Mouse (Mus musculus) MEL-GATA-1-ER (cell line): ENCODE data around the gene Stat5b.
"Not testable (repeated sequence)": the region's sequence is repeated elsewhere in the genome, so short reads cannot be mapped to it uniquely, and the experiment has no call there.

ENCODE experiments used
- DNase-seq: peaks from one replicate; pipeline ENCODE4 v3.0.0-alpha.2; 2012; ENCODE audit warnings: low read depth; ENCODE audit errors: extremely low read depth

Stat5b gene

DNA sequence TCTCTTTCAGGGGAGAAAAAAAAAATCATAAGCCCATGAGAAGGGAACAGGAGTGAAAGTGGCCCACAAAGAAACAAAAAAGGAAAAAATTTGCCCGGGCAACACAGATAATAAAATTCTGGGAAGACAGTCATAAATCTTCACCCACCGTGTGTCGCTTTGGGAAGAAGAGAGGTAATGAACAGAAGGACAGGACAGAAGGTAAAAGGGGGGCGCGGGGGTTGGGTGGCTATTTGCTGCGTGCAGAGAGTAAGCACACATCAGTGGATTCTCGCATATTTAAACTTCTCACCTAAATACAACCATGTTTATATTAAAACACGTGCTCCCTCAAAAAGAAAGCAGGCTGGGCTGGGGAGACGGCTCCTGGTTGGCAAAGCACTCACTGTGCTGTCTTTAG is 33.2 kb downstream of the Stat5b start:
- no peak for DNase-seq

DNA sequence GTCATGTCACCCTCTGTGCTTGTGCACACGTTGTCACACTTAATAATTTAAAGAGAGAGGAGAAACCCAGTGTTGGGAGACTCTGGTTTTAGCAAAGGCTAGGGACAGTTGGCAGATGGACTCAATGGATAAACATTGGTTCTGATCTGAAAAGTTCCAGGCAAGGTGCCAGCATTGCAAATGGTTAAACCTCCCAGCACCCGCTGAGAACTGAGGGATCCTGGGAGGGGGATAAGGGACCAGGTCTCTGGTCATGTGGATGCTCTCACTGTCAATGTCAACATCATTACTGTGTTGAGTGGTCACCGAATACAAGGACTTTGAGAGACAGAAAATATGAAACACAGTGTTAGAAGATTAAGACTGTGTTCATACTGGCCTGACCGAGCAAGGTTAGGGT is 33.7 kb downstream of the Stat5b start:
- no peak for DNase-seq

DNA sequence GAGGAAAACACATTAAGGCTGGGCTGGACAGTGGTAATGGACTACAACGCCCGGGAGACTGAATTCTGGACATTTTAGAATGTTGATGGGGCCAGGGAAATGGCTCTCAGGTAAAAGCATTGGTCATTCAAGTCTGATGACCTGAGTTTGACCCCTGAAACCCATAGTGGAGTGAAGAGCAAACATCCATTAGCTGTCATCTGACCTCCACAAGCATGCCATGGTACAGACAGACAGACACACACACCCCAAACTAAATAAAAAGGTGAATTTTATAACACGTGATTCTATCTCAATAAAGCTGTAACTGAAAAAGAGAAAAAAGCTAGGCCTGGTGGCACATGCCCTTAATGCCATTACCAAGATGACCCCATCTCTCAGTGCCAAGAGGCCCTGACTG is 34.2 kb downstream of the Stat5b start:
- DNase-seq: no peak

DNA sequence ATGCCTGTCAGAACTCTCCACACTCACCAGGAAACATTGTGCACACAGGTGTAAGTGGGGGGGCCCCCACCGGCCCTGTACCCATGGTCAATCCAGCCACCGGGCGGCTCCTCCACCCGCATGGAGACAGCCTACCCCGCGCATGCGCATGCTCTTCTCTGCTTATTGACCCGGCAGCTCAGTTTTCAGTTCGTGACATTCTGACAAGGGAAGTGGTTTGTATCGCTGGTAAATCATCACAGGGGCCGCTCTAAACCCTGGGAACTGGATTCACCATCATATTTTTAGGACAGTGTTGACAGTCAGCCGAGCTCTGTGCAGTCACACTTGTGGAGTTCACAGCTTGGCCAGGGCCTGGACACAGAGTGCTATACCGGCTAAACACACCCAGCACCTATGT is 36.0 kb downstream of the Stat5b start:
- no peak for DNase-seq

DNA sequence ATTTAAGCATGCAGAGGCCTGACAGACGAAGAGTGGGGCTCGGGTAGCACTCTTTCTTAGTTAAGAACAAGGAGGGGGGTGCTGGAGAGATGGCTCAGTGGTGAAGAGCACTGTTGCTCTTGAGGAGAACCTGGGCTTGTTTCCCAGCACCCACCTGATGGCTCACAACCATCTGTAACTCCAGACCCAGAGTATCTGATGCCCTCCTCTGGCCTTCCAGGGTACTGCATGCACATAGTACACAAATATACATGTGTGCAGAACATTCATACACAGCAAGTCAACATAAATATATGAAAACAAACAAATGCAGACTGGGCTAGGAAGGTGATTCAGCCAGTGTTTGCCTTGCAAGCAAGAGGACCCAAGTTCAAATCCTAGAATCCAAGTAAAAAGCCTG is 39.4 kb downstream of the Stat5b start:
- DNase-seq: no peak

DNA sequence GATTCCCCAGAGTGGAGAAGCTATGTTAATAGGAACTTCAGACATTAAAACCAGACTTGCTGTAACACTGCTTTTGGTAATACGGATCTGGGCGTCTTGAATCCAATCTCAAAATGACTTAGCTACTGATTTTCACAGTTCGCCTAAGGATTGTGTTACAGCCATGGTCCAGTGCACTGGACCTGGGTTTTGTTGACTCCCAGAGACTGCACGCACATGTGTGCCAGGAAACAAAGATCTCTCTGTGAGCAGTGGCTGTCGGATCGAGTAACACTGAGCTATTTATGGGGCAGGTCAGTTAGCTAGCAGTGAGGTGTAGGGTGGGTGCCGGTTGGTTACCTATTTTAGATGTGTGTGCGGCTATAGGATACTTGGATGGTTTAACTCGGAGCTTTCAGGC is 40.0 kb downstream of the Stat5b start:
- no peak for DNase-seq

DNA sequence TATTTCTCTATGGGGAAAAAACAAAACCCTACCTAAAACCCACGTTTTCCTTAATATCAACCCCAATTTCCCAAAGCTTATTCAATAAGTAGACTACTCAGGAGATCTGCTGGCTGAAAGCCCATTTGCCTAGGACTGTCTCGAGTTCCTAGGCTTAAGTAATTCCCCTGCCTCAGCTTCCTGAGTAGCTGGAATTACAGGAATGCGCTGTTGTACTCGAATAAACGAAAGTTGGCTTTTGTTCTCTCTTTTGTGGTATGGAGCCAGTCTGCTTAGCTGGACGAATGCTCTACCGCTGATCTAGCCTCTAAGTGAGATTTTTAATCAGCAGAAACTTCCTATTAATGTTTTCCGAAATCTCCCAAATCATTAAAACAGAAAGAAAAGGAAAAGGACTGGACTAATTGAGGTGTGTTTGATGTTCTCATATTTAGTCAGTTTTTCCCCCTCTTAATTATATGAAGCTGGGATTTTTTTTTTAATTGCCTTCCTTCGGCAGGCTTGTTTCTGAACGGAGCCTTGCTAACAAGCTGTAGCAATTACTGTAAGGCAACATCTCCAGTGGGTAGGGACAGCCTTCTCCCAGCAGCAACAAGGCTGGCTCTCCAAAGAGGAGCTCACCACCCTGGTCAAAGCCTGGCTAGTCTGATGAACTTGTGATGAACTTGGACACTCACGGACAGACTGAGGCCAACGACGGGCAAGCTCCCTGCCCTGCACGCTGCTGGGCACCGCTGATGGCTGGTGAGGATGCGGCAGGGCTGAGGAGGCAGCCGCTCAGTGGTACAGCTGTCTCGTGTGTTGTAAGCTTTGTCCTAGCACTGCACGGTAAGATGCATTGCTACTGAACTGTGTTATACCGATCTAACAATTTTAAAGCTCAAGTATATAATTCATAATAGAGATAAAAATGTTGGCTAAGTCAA is 43.9 kb downstream of the Stat5b start:
- no peak for DNase-seq

DNA sequence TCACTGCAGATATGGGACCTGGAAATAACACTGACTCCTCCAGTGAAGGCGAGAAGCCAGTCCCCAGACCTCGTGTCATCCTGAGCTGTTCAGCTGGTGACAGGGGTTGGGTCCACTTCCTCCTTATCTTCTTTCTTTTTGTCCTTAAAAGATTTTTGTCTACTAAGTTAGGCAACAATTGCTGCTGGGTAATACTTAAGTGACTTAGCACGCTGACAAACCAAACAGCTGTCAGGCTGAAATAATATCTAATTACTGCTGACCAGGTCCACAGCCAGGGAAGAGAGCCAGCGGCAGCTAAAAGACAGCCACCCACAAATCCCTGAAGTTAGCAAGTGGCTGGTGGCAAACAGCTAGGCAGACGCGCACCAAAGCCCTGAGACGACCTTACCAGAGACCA is 45.0 kb downstream of the Stat5b start:
- DNase-seq: no peak

DNA sequence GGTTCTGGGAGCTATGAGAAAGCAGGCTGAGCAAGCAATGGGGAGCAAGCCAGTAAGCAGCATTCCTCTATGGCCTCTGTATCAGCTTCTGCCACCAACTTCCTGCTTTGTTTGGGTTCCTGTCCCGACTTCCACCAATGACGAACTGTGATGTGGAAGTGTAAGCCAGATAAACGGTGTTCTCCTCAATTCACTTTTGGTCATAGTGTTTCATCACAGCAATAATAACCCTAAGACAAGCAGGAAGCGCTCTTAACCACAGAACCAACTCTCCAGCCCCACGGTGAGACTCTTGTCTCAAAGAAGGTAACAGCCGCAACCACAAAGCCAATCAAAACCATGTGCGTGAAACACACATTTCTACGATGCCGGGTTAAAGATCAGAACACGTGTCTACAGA is 46.1 kb downstream of the Stat5b start:
- DNase-seq: no peak

DNA sequence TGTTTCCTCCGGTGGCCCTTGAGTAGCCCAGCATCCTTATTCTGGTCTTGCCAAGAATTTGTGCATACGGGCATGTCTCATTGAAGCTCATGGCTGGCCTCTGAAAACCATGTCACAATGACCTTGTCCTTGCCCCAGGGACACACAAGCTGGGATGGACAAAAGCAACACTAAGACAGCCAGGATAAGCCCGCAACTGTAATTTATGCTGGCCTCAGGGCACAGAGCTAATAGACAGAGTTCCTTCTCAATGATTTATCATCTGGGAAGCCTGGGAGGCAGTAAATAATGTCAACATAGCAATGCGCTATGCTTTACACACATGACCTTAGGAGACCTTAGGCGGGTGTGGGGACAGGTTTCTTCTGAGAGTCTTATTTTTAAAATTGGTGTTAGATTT is 51.1 kb downstream of the Stat5b start:
- no peak for DNase-seq

DNA sequence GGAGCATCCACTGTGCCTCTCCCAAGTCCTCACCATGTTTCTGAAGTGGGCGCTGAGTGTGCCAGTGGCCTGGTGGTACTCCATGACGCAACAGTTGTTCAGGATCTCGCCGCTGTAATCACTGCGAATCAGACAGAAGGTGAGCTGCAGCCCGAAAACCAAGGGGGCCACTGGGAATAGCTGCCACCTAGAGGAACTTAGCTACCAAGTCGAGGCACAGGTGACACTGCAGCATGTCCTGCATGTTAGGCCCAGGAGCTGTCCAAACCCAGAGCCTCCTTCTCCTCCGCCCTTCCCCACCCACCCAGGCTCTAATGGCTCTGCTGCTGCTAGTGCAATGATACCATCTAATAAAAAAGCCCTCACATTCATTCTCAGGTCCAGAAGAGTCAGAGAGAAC is 53.9 kb downstream of the Stat5b start:
- no peak for DNase-seq

DNA sequence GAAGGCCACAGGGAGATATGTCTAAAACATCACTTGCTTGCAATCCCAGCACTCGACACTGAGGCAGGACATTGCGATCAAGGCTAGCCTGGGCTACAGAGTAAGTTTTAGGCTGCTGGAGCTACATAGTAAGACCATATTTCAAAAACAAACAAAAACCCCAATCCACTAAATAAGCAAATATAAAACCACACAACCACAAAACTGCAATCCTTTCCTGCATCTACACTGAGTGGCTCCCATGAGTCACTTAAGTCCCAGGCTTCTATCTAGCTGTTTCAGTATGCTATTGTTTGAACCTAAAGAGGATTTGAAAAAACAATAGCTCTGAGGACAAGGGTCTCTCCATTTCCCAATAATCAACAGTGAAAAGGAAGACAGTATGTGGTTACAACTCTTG is 55.1 kb downstream of the Stat5b start:
- no peak for DNase-seq

DNA sequence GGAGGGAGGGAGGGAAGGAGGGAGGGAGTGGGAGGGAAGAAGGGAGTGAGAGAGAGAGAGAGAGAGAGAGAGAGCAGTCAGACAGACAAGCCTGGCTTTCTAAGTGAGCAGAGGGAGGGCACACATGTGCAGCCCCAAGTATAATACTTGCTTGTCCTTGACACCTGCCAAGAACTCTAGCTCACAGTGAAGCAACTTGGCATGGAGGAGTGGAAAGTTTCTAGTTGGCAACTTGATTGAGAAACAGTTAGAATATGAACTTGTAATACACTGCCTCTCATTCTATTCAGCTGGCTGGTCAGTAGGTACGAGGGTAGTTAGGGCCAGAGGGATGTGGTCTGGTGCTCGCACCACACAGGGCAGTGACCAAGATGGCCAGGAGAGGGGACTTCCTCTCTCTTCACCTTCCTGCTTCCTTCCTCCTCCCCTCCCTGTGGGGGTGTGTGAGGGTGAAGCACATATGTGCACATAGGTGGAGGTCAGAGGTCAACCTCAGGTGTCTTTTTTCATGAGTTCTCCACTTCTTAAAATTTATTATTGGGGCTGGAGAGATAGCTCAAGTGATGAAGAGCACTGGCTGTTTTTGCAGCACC is 59.0 kb downstream of the Stat5b start:
- DNase-seq: no peak

DNA sequence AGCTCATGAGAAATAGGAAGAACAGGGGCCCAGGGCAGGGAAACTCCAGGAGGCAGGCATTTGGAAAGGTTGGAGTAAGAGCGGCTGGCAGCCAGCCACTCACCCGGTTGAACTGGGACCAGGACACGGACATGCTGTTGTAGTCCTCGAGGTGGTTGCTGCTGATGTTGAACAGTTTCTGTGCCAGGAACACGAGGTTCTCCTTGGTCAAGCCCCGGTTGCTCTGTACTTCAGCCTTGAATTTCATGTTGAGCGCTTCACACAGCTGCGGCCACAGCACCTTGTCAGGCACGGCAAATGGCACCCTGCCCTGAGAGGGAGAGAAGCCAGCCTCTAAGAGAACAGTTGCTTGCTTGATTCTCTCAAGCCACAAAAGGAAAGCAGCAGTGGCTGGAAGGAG is 59.9 kb downstream of the Stat5b start:
- not testable (repeated sequence) for DNase-seq

DNA sequence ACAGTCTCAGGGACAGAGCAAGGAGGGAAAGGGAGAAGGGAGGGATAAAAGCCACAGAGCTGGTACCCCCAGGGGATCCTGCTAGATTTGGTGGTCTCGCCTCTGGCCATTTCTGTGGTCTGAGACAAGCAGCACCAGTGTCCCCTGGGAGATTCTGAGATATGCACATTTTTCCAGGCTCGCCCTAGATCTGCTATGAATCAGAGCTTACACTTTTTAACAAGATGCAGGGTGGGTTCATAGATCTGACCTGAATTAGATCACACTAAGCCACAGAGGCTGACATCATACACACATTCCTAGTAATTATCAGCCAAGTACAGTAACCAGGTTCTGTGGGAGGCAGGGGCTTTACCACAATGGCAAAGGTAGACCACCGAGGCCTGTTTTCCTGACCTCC is 60.8 kb downstream of the Stat5b start:
- no peak for DNase-seq

DNA sequence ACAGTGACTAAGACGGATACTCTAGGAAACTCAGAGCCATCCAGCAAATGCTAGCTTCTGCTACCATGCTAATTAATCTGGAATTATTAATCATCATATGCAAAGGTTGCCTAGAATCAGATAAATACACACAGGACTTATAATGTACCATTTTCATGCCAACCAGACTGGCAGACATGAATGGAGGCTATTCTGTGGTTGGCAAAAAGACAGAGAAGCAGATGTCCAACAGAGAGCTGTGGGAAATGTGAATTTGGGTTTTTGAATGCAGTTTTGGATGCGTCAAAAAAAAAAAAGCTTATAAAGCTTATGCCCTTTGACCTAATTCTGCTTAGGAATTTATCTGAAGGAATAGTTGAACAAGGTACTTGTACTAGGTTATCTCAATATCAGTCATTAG is 64.8 kb downstream of the Stat5b start:
- DNase-seq: no peak

DNA sequence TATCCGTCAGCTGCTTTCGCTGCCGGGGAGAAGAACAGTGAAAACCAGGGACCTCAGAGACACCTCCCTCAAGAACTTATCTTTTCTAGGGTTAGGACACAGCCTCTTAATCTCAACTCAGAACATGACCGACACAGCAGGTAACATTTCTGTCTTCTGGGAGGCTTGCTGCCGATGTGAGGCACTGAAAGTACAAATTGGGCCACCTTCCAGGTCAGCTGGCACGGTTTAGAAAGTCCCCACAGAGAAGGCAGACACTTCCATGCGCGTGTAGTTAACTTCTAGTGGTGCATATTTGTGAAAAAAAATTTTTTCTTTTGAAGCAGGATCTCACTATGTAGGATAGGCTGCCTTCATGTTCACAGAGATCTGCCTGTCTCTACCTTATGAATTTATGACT is 66.2 kb downstream of the Stat5b start:
- no peak for DNase-seq

DNA sequence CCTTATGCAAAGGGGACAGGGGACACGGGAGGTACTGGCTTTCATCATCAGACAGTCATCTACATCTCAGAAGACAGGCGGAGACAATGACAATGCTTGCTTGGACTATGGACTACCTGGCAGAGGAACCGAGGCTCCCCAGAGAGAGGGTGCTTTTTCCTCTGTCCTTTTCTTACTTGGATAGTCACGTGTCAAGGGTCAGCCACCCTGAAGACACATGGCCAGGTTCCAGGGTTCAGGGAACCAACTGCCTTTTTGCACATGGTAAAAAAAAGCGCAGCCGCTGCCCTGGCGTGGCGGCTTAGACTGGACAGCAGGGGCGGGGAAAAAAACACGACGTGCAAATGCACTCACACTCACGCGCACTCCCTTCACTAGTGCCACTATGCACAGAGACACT is 68.0 kb downstream of the Stat5b start:
- DNase-seq: no peak

DNA sequence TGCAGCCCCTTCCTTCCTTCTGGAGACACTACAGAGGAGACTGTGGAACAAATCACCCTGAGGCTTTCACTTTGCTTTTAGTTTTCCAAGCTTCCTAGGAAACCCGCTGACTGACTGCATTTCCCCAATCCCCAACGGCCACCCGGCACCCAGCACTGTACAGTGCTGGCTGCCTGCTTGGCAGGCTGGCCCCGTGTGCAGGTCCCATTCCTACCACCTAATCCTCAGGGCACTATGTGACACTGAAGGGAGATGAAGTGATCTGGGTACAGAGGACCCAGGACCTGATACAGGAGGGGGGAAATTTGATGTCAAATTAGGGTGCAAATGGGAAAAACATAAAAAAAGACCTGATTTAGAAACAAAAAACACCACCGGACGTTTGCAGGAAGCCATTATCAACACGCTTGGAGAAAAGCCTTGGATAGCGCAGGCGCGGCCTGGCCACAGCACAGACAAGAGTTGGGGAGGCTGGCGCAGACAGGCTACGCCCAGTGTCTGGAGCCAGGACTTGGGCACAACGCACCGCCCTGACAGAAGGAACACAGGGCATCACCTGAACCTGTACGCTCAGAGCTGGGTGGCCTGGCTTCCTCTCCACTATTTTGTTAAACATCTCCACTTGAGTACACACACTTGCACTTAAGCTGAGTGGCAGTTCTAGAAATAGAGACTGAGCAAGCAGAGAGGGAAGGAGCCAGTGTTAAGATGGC is 68.6 kb downstream of the Stat5b start:
- DNase-seq: no peak

DNA sequence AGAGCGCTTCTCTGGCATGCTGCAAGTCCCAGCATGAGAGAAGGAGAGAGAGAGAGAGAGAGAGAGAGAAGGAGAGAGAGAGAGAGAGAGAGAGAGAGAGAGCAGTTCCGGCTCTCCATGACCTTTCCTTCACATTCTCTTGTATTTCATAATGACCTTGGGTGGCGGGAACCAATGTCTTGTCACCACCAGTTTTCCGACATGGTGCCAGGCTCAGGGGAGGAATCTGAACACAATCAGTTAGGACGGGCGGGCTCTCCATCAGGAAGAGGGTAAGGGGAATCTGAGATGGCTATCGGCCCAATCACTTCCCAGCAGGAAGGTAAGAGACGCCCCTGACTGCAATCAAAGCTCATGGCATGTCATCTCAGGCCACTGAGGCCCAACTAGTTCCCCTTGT is 70.3 kb downstream of the Stat5b start:
- no peak for DNase-seq

DNA sequence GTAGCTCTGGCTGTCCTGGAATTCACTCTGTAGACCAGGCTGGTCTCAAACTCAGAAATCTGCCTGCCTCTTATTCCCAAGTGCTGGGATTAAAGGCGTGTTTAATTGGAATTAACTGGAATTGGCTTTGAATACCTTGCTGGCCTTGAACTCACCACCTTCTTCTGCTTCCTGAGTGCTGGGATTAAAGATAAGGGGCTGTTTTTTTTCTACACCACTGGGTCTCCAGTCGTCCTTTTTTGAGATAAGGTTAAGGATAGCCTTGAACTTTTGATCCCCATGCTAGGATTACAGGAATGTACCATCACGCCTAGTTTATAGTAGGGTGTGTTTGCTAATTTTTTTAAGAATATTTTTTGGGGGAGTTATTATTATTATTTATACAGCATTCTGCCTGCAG is 72.5 kb downstream of the Stat5b start:
- no peak for DNase-seq

DNA sequence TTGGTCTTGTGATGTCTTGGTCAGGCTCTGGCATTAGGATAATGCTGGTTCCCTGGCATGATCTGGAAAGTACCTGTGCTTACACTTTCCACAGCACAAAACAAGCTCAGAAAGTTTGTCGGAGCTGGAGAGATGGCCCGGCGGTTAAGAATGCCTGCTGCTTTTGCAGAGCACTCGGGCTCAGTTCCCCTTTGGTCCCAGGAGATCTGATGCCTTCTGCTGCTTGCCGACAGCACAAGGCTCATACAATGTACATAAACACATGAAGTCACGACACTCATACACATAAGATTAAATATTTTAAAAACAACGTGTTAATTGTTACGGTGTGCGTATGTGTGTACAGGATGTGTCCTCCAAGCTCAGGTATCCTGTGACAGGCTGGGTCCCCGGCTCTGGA is 74.6 kb downstream of the Stat5b start:
- DNase-seq: no peak

DNA sequence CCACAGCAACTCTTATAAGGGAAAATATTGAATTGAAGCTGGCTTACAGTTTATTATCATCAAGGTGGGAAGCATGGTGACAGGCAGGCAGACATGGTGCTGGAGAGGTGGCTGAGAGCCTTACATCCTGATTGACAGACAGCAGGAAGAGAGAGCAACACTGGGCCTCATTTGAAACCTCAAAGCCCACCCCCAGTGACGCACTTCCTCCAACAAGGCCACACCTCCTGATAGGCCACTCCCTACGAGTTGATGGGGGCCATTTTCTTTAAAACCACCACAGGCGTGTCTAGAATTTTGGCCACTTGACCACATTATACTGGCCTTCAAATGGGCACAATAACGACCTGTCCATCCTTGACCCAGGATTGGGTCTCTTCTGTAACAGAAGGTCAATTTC is 76.3 kb downstream of the Stat5b start:
- no peak for DNase-seq
